18 mouse cellular contexts compared by ENCODE assay signal in genomic region chr13:5566479-5566878, GRCm38 (mm10).
"Had no signal": no experiment of that assay in that cellular context is flagged by ENCODE, and none has a peak within 500 bp of the region (broad histone marks: within the 10 kb centered on the region; RNA-seq: fewer than 3 reads in every experiment).

No protein-coding gene starts in this region.

- H3K9ac ChIP-seq: liver, embryonic 14.5 days; lung, embryonic 15.5 days; midbrain, embryonic 12.5 days; neural tube, embryonic 13.5 days; neural tube, embryonic 15.5 days had no signal

- H3K4me2 ChIP-seq: lung, embryonic 15.5 days; midbrain, embryonic 12.5 days; neural tube, embryonic 13.5 days; neural tube, embryonic 15.5 days had no signal

- H3K4me1 ChIP-seq: lung, embryonic 15.5 days; midbrain, embryonic 10.5 days; midbrain, embryonic 12.5 days; neural tube, embryonic 13.5 days; neural tube, embryonic 15.5 days had no signal

- H3K9me3 ChIP-seq: lung, embryonic 15.5 days; midbrain, embryonic 10.5 days; midbrain, embryonic 12.5 days; neural tube, embryonic 13.5 days; neural tube, embryonic 15.5 days had no signal

- ATAC-seq: midbrain, embryonic 16.5 days had no signal

- H3K36me3 ChIP-seq: lung, embryonic 15.5 days; midbrain, embryonic 10.5 days; midbrain, embryonic 12.5 days; neural tube, embryonic 13.5 days; neural tube, embryonic 15.5 days had no signal

- H3K4me3 ChIP-seq: lung, embryonic 15.5 days; midbrain, embryonic 10.5 days; midbrain, embryonic 12.5 days; myocyte; neural tube, embryonic 13.5 days; neural tube, embryonic 15.5 days had no signal

- DNase-seq: lung, adult 2 months; lung, postnatal 4 days; midbrain, embryonic 14.5 days; retina, postnatal 1 day; right cerebral cortex, adult 18-20 months; right cerebral cortex, postnatal 25 days; spleen, adult 18-20 months; thymus, adult 2 months; thymus, postnatal 14 days; thymus, postnatal 36 days had no signal

- H3K27me3 ChIP-seq: lung, embryonic 15.5 days; midbrain, embryonic 12.5 days; neural tube, embryonic 13.5 days; neural tube, embryonic 15.5 days had no signal

- H3K27ac ChIP-seq: liver, embryonic 14.5 days; lung, embryonic 15.5 days; midbrain, embryonic 10.5 days; midbrain, embryonic 12.5 days; neural tube, embryonic 13.5 days; neural tube, embryonic 15.5 days had no signal
